Mouse (Mus musculus) c-Kit-positive CD71-positive TER-119-positive erythroid progenitor cells, embryonic 14.5 days (primary cell): ENCODE measurements around the gene Erg.

Experiments
- DNase-seq: peaks from one replicate; pipeline ENCODE4 v3.0.0-alpha.2; 2013; ENCODE audit warnings: low spot score

Gene Erg

GRCm38 (mm10) chr16:95478558-95478957, 107.8 kb downstream of the Erg start:
- DNase-seq = no peak

DNA sequence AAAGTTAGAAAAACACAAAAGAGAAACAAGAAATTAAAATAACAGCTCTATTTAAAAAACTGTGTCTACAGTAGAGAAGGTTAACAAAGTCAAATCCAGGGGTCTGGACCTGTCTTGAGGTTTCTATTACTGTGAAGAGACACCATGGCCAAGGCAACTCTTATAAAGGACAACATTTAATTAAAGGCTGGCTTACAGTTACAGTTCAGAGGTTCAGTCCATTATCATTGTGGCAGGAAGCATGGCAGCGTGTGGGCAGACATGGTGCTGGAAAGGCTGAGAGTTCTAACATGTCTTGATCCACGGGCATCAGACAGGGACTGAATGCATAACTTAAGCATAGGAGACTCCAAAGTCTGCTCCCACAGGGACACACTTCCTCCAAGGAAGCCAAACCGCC, 111.4 kb downstream of the Erg start:
- DNase-seq = no peak

- no peak for DNase-seq
These were observed 112.4 kb downstream of the Erg start for GRCm38 (mm10) chr16:95473946-95474345.

DNA sequence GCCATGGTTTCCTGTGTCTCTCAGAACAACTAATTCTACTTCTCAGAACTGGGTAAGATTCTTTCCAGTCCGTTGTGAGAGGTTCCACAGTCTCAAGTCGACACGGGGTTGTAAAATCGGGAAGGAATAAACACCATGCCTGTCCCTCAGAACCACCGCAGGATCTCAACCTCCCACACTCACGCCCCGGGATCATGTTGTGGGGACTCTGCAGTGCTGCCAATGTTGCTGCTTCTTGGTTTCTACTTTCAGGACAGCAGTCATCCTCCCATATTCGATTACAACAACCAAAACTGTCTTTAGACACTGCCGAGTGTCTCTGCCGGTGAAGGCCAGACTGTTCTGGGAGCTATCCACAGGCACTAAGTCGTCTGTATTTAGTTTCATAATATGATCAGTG, 113.6 kb downstream of the Erg start:
- DNase-seq = no peak

DNA sequence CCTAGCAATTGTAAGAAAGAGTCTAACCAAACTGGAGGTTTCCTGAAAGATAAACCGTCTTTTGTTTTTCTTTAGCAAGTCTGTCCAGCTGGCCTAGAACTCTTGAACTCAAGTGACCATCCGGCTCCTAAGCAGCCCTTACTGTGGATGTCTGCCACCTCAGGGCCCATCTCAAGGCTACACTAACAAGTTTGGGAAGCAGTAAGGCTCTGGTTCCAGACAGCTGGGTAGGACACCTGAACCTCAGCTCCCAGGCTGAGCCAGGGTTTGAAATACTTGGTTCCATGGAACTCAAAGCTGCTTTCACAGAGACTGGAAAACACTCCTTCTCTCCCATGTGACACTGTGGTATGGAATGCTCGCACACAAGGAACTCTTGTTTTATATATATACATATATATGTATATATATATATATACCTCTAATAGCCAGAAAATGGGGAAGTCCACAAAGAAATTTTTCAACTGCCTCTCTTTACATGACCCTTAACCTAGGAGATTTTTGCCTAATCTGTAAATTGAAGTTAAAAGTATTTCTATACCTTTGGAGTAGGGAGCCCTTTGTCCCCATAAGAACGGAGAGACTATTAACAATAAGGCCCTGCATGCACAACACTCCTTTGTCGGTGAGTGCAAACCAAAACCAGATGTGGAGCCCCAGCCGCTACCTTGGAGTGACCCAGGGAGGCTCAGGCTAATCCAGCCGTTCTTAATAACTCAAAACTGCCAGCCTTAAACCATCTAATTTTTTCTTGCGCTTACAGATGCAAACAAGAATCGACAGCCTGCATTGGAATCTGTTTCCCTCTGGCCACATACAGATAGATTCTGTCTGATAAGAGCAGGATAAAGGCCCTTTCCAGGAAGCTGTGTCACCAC, 116.9 kb downstream of the Erg start:
- no peak for DNase-seq

DNA sequence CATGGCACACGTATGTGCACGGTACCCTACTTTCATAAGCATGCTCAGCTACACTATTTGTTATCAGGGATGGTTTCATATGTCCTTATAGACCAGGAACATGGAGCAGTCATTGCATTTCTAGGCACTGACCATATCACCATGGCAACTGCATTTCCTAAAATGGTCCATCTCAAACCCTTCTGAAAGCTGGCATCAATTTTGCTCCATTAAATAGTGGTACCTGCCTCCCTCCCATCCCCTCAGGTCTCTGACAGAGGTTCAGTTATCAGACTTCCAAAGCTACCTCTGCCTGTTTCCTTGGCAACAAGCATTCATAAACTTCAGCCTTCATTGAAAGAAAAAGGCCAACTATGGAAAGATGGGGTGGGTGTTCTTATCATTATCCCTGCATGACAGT, 118.5 kb downstream of the Erg start:
- no peak for DNase-seq

- DNase-seq = no peak
These were observed 119.8 kb downstream of the Erg start for GRCm38 (mm10) chr16:95466548-95466947.

- DNase-seq = no peak
These were observed 121.8 kb downstream of the Erg start for GRCm38 (mm10) chr16:95464609-95465008.

DNA sequence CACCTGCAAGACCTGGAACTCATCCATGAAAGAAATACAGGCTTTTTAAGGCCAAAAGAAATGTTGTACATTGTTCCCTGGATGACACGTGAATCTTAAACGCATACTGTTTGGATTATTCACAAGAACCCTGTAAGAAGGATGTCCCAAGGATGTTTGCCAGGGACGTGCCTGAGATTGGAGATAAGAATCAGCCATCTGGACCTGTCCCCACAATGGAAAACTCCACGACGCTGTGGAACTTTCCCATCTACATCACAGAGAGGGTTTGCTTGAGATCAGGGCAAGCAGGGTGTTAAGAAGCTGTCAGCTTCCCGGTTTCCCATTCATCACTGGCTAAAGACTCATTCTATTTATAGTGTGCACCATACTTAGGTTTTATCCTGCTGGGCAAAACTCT, 122.6 kb downstream of the Erg start:
- DNase-seq = no peak

- no peak for DNase-seq
These were observed 124.5 kb downstream of the Erg start for GRCm38 (mm10) chr16:95461941-95462340.

GRCm38 (mm10) chr16:95460336-95460735, 126.1 kb downstream of the Erg start:
- no peak for DNase-seq

GRCm38 (mm10) chr16:95459325-95459691, 127.1 kb downstream of the Erg start:
- DNase-seq = no peak

- DNase-seq = no peak
These were observed 127.6 kb downstream of the Erg start for GRCm38 (mm10) chr16:95458590-95459324.

DNA sequence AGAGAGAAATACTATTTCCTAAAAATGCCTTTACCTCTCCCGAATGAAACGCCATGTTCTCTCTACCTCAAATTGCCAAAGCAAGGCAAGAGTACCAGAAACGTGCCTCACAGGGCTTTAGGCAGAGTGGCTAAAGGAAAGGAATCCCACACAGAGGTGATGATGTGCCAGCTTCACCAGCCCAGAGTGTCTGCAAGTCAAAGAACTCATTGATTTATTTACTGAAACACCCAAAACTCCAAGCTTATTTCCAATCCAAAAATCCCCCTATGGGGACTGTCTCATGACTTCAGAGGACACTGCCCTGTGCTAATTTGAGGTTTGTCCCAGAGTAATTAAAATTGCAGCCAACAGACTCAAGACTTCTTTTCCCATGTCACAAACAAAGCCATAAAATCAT, 129.4 kb downstream of the Erg start:
- DNase-seq = no peak

GRCm38 (mm10) chr16:95455896-95456295, 130.5 kb downstream of the Erg start:
- no peak for DNase-seq

DNA sequence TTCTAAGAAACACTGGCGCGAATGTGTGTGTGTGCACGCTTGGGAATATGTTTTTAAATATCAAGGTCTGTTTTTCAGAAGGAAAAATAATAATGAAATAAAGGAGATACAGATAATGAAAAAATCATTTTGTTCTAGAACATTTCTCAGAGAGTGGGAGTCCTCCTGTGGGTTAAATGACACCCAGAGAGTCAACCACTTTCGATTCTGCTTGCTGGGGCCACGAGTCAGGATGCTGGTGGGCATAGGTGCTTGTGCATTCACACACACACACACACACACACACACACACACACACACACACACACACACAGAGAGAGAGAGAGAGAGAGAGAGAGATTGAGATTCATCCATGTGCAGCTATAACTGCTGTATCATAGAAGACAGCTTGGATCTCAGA, 130.9 kb downstream of the Erg start:
- no peak for DNase-seq

DNA sequence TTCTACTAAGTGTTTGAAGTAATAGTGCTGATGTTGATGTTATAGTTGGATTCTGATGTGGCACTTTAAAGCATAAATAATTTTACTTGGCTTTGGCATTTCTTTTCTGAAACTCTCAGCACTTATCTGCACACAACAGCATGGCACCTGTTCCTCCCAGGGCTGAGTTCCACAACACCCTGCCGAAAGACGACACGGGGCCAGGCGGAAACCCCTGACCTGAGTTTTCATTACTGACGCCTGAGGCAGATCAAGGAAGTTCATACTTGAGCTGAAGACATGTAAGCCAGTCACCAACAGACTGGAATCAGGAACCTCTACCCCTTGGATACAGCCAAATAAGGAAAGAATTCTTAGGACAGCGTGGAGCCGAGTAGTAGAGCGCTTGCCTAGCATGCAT, 134.0 kb downstream of the Erg start:
- no peak for DNase-seq

- DNase-seq = no peak
These were observed 137.1 kb downstream of the Erg start for GRCm38 (mm10) chr16:95449361-95449725.

- DNase-seq = no peak
These were observed 137.6 kb downstream of the Erg start for GRCm38 (mm10) chr16:95448643-95449360.

DNA sequence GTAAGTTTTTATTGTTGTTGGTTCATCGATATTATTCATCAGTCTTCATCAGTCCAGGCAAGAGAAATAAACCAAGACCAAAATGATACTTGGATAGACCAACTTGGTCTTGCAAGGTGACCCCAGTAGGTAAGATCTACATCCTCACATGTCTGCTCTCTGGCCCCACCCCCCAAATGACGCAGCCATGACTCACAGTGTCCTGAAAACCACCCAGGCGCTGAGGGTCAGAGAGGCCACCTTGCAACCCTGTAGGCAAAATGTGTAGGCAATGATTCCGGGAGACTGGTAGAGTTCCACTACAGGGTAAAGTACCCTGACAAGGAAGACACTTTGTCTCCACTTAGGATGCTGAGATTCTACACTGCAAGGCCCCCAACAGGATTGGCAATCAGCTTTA, 138.5 kb downstream of the Erg start:
- DNase-seq = no peak

DNA sequence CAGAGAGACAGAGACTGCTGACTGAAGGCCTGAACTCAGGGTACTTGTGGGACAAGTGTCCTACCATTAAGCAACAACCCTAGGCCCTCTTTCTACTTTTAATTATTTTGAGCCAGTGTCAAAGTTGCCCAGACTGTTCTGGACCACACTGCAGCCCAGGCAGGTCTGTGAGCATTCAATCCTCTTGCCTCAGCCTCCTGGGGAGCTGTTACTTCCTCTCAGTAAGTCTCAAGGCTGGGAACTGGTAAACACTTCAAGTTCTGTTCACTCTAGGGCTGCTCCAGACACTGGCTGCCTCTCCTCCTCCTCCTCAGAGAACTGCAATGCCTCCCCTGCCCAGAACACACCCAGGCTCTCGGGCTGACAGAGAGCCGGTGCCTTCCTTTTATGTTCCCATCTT, 140.0 kb downstream of the Erg start:
- no peak for DNase-seq

DNA sequence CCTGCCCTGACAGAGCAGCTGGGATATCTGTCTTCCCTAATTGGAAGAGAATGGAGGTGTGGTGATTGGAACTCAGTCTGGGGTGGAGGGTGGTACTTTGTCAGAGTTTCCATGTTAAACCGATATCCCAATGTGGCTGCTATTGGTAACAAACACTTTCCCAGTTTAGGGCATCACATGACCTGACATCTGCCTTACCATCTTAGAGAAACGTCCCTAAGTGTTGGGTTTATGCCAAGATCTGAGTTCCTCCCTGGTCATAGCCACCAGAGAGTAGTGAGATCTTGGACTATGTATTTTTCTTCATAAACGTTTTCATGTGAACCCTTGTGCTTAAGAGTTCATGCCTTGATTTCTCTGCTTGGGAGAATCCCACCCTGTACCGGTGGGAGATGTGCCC, 144.4 kb downstream of the Erg start:
- DNase-seq = no peak

DNA sequence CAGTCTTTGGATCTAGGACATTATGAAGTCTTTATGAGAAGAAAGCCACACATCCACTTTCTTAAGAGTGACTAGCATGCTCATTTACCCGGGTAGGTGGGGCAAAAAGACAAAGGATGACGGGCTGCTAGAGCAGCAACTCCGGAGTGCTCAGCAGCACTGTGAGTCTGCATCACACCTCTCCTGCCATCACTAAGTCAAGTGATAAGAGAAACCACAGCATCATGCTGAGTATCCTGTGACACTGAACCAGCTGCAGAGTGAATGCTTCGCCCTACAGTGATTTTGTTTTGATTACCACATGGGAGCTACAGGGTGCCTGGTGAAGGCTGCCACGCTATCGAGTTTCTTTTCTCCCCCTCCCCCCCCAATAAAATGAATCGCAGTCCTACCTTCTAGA, 145.2 kb downstream of the Erg start:
- DNase-seq = no peak
